Mouse (Mus musculus): Measurements from ENCODE around the gene Atp5e. TPM values are rescaled to one million over a fixed set of nuclear protein-coding genes. Genes with fewer than 3 reads are reported as not detected.

Atp5e gene
- polyA plus RNA-seq, 1 experiment from 2014 or later = 529 TPM

Other genes with a start within 250 kb of the Atp5e start
- 1,187 and 1,213 TPM in 2 replicates for gene Gnas, start 179.8 kb downstream of the Atp5e start, polyA plus RNA-seq (2015; fragmentation: Nextera tagmentation; extraction: Ambion mirVana)
- gene Gm20721, start 117.4 kb downstream of the Atp5e start, polyA plus RNA-seq (2015; fragmentation: Nextera tagmentation; extraction: Ambion mirVana) = 11.4 and 13.5 TPM in 2 replicates
- gene Nelfcd, start 48.3 kb downstream of the Atp5e start, polyA plus RNA-seq (2015; fragmentation: Nextera tagmentation; extraction: Ambion mirVana) = 106 and 109 TPM in 2 replicates
- 81.2 and 84.9 TPM in 2 replicates for gene Ctsz, start 25.1 kb downstream of the Atp5e start, polyA plus RNA-seq (2015; fragmentation: Nextera tagmentation; extraction: Ambion mirVana)
- gene Tubb1, start 13.4 kb downstream of the Atp5e start, polyA plus RNA-seq (2015; fragmentation: Nextera tagmentation; extraction: Ambion mirVana) = 0.24 and 0.63 TPM in 2 replicates
- 120 and 121 TPM in 2 replicates for gene Prelid3b, start 9.0 kb upstream of the Atp5e start, polyA plus RNA-seq (2015; fragmentation: Nextera tagmentation; extraction: Ambion mirVana)
- not detected in 2 replicates for gene Zfp831, start 179.4 kb upstream of the Atp5e start, polyA plus RNA-seq (2015; fragmentation: Nextera tagmentation; extraction: Ambion mirVana)